Mouse (Mus musculus) lung, postnatal 14 days (tissue): ENCODE results near the gene Nbdy.

Experiments
- DNase-seq: peaks from one replicate; pipeline ENCODE4 v3.0.0; 2021

Nbdy gene

DNA sequence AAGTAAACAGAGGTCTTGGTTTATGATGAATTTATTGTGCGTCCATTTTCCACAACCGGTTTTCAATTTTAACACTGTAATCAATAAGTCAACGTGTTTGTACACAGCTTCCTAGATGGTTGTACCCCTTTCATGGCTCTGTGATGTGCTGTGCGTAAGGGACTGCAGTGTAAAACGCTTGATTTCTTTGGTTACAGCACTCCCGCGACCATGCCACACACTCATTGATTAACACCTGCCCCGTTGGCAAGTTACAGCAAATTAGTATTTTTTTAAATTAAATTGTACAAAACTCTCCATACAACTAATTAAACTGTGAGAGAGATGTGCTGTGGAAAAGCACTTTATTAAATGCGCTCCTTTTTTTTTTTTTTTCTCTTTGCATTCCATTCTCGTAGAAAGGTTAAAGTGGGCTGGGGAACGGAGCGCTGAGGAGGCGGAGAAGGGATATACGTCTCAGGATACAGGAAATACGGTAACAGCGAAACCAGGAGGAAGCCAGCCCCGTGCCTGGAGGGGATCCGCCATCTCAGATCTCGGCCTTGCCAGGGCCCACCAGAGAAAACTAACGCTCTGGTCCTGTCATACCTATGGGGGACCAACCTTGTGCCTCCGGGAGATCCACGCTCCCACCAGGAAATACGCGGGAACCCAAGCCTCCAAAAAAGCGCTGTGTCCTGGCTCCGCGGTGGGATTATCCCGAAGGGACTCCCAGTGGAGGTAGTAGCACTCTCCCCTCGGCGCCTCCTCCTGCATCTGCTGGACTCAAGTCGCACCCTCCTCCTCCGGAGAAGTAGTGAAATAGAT is at the start of gene Nbdy:
TSS of gene Nbdy (plus strand) at position 481 of the 807 bp plus-strand sequence.
- DNase-seq = peak; percentile 51

GRCm38 (mm10) chrX:153695782-153696395 is 27.5 kb upstream of the Nbdy start, which contains the start of gene Kctd12b:
TSS of gene Kctd12b (minus strand) at chrX:153696391.
- peak; percentile 10 for DNase-seq

GRCm38 (mm10) chrX:153700463-153700862 is 22.9 kb upstream of the Nbdy start:
- DNase-seq = no peak

DNA sequence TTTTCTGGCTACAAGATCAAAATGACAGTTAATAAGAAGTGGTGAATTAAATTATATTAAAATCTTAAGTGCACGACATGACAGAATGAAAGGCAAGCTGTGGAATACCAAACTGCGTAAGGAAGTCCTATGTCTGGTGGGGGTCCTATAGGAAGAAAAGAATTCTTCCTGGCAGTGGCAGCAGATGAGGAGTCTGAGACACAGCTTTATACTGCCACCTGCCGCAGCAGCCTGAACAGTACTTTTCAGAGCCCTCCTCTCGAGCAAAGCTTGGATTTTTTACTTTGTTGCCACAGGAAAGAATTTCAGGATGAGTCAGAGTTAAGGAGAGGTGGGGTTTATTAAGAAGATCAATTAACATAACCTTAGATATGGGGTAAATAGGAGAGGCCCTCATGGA is 15.7 kb upstream of the Nbdy start:
- DNase-seq = peak; percentile 14

DNA sequence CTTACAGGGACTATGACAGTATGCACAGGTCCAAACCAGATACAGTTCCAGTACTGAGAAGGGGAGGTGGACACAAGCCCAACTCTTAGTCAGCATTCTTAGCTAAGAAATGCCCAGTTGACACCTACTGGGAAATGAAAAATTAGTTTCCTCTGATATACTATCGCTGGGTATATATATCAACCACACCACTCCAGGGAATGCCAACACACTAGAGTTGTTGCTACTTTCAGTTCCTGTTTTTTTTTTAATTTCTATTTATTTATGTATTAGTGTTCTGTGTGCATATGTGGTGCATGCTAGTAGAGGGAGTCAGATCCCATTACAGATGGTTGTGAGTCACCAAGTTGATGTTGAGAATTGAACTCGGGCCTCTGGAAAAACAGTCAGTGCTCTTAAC is 6.7 kb upstream of the Nbdy start:
- no peak for DNase-seq

GRCm38 (mm10) chrX:153719602-153720001 is 3.8 kb upstream of the Nbdy start:
- peak; percentile 12 for DNase-seq

GRCm38 (mm10) chrX:153724400-153724799 is 1.0 kb downstream of the Nbdy start:
- no peak for DNase-seq

GRCm38 (mm10) chrX:153735697-153736096 is 12.3 kb downstream of the Nbdy start:
- DNase-seq = no peak

DNA sequence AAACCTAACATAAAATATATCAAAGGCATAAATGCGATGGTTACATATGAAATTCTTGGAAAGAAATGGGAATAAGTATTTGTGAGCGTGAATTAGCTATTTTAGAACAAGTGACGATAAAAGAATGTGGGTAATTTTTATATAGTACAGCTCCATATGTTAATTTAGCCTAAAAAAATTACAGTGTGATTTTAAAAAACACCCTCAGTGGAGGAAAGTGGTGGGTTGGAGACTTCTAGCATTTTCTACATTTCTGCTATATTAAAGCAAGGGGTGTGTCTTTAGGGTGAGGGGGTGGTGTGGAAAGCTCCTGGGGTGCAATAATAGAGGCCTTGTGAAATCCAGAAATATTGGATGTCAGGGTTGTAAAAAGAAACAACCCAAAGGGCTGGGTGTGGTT is 19.1 kb downstream of the Nbdy start:
- no peak for DNase-seq

GRCm38 (mm10) chrX:153749230-153749629 is 25.8 kb downstream of the Nbdy start:
- no peak for DNase-seq
